Mouse (Mus musculus): ENCODE measurements around the gene Zfpm1. TPM values are rescaled to one million over a fixed set of nuclear protein-coding genes. Genes with fewer than 3 reads are reported as not detected.

Gene Zfpm1
- total RNA-seq, 2 experiments from 2014 or later = 10.6 to 12.8 TPM

Other genes starting within 250 kb of the Zfpm1 start
- not detected for gene Trhr2, start 78.6 kb downstream of the Zfpm1 start, total RNA-seq (2021)
- gene Zc3h18, start 94.5 kb downstream of the Zfpm1 start, total RNA-seq (2021) = 10 to 100 TPM; 23.7 to 27.8 TPM
- not detected for gene Il17c, start 139.9 kb downstream of the Zfpm1 start, total RNA-seq (2021)
- gene Cyba, start 150.8 kb downstream of the Zfpm1 start, total RNA-seq (2021) = 10 to 100 TPM; 23.8 to 28.6 TPM
- 1 to 10 TPM; 6.9 to 7.9 TPM for gene Mvd, start 161.3 kb downstream of the Zfpm1 start, total RNA-seq (2021)
- gene Snai3, start 178.6 kb downstream of the Zfpm1 start, total RNA-seq (2021) = 1 to 10 TPM; 2.5 to 3.1 TPM
- 10 to 100 TPM; 26.2 to 28.0 TPM for gene Rnf166, start 193.9 kb downstream of the Zfpm1 start, total RNA-seq (2021)
- 10 to 100 TPM; 12.0 to 13.3 TPM for gene Ctu2, start 194.0 kb downstream of the Zfpm1 start, total RNA-seq (2021)